Mouse (Mus musculus) MEL (cell line): ENCODE measurements at regions not wholly inside any gene's neighbourhood (a gene's known extent, or its start where the extent isn't known, plus 50 kb on each side); places are given as distances from the start of the nearest gene placed in this dataset.

Experiments used
- DNase-seq: peaks from one replicate; pipeline ENCODE4 v3.0.0; 2011; ENCODE audit warnings: low read depth, low spot score
- H3K27ac ChIP-seq: 2 replicates; pipeline ENCODE4 v1.5.1; 2012; ENCODE audit warnings: low read depth, mild to moderate bottlenecking, control low read depth, low read length, moderate library complexity; ENCODE audit not compliant: control insufficient read depth
- H3K27me3 ChIP-seq, 2 experiments: fragments of 150-350 bp in 1 of 2; sonication (generic) in 1 of 2; 2 replicates each; pipeline ENCODE4 v1.6.1; 2012; ENCODE audit warnings: low read length in 2 of 2, mild to moderate bottlenecking in 2 of 2, improper control_type of control experiment in 1 of 2, moderate library complexity in 1 of 2; ENCODE audit not compliant: insufficient read depth in 2 of 2, control insufficient read depth in 1 of 2
- H3K36me3 ChIP-seq, 2 experiments: 2 replicates each; pipeline ENCODE4 v1.6.1; 2012 to 2014; ENCODE audit warnings: low read length in 2 of 2, improper control_type of control experiment in 1 of 2, inconsistent platforms in 1 of 2, mild to moderate bottlenecking in 1 of 2; ENCODE audit not compliant: insufficient read depth in 2 of 2, control insufficient read depth in 1 of 2
- H3K4me1 ChIP-seq, 2 experiments: fragments of 150-350 bp in 1 of 2; sonication (generic) in 1 of 2; 2 replicates each; pipeline ENCODE4 v1.6.1; 2012; ENCODE audit warnings: low read length in 2 of 2, improper control_type of control experiment in 1 of 2, mild to moderate bottlenecking in 1 of 2; ENCODE audit not compliant: insufficient read depth in 2 of 2, control insufficient read depth in 1 of 2
- H3K4me3 ChIP-seq, 2 experiments: fragments of 150-350 bp in 1 of 2; sonication (generic) in 1 of 2; 2 replicates each; pipeline ENCODE4 v1.5.1; 2012; ENCODE audit warnings: low read depth in 2 of 2, low read length in 2 of 2, mild to moderate bottlenecking in 2 of 2, moderate library complexity in 2 of 2, control low read depth in 1 of 2, improper control_type of control experiment in 1 of 2; ENCODE audit not compliant: control insufficient read depth in 1 of 2, insufficient read depth in 1 of 2
- H3K79me2 ChIP-seq: 2 replicates; pipeline ENCODE4 v1.6.1; 2012; ENCODE audit warnings: mild to moderate bottlenecking, low read length, moderate library complexity; ENCODE audit not compliant: control insufficient read depth, poor library complexity, insufficient read depth
- H3K9ac ChIP-seq: 2 replicates; pipeline ENCODE4 v1.6.1; 2012; ENCODE audit warnings: low read depth, mild to moderate bottlenecking, control low read depth, low read length, moderate library complexity; ENCODE audit not compliant: control insufficient read depth, poor library complexity, severe bottlenecking
- H3K9me3 ChIP-seq: fragments of 150-350 bp; sonication (generic); replicated peaks from 2 replicates; pipeline ENCODE4 v1.6.1; 2012; ENCODE audit warnings: mild to moderate bottlenecking, low read length, improper control_type of control experiment, moderate library complexity; ENCODE audit not compliant: insufficient read depth
- CTCF ChIP-seq, 3 experiments: IDR thresholded peaks in 2 of 3; conservative IDR thresholded peaks in 1 of 3; 2 replicates each; pipeline ENCODE4 v1.5.1; 2011 to 2012; ENCODE audit warnings: low read length in 3 of 3, low read depth in 2 of 3, mild to moderate bottlenecking in 2 of 3, improper control_type of control experiment in 1 of 3, inconsistent platforms in 1 of 3, mixed read lengths in 1 of 3, moderate library complexity in 1 of 3; ENCODE audit not compliant: control insufficient read depth in 1 of 3, insufficient read depth in 1 of 3, poor library complexity in 1 of 3, severe bottlenecking in 1 of 3
- GATA1 ChIP-seq: IDR thresholded peaks from 2 replicates; pipeline ENCODE4 v1.6.1; 2011; ENCODE audit warnings: low read depth, low read length, improper control_type of control experiment
- JUND ChIP-seq: IDR thresholded peaks from 2 replicates; pipeline ENCODE4 v1.6.1; 2011; ENCODE audit warnings: low read depth, mild to moderate bottlenecking, improper control_type of control experiment, low read length
- MAFK ChIP-seq: IDR thresholded peaks from 2 replicates; pipeline ENCODE4 v1.6.1; 2011; ENCODE audit warnings: low read depth, mild to moderate bottlenecking, low read length, improper control_type of control experiment, borderline replicate concordance
- MAZ ChIP-seq: IDR thresholded peaks from 2 replicates; pipeline ENCODE4 v1.6.1; 2012; ENCODE audit warnings: low read depth, mild to moderate bottlenecking, inconsistent platforms, low read length, improper control_type of control experiment
- MYB ChIP-seq: IDR thresholded peaks from 2 replicates; pipeline ENCODE4 v1.6.1; 2011; ENCODE audit warnings: mild to moderate bottlenecking, low read depth, low read length, improper control_type of control experiment
- NRF1 ChIP-seq: IDR thresholded peaks from 2 replicates; pipeline ENCODE4 v1.6.1; 2014; ENCODE audit warnings: low read depth, mild to moderate bottlenecking, inconsistent platforms, low read length, improper control_type of control experiment, moderate library complexity; ENCODE audit not compliant: poor library complexity, insufficient read depth, severe bottlenecking
- RAD21 ChIP-seq: IDR thresholded peaks from 2 replicates; pipeline ENCODE4 v1.6.1; 2011; ENCODE audit warnings: mild to moderate bottlenecking, low read depth, low read length, improper control_type of control experiment
- RCOR1 ChIP-seq: IDR thresholded peaks from 2 replicates; pipeline ENCODE4 v1.6.1; 2012; ENCODE audit warnings: low read depth, mild to moderate bottlenecking, inconsistent platforms, low read length, improper control_type of control experiment
- SIN3A ChIP-seq: IDR thresholded peaks from 2 replicates; pipeline ENCODE4 v1.6.1; 2012; ENCODE audit warnings: low read length, improper control_type of control experiment, inconsistent platforms
- SMC3 ChIP-seq: IDR thresholded peaks from 2 replicates; pipeline ENCODE4 v1.6.1; 2011; ENCODE audit warnings: low read depth, low read length, improper control_type of control experiment
- UBTF ChIP-seq: IDR thresholded peaks from 2 replicates; pipeline ENCODE4 v1.6.1; 2012; ENCODE audit warnings: low read depth, mild to moderate bottlenecking, inconsistent platforms, low read length, improper control_type of control experiment, moderate library complexity, borderline replicate concordance; ENCODE audit not compliant: insufficient read depth
- USF2 ChIP-seq, 2 experiments: IDR thresholded peaks; 2 replicates each; pipeline ENCODE4 v1.6.1; 2011 to 2012; ENCODE audit warnings: improper control_type of control experiment in 2 of 2, low read length in 2 of 2, borderline replicate concordance in 1 of 2, inconsistent platforms in 1 of 2, low read depth in 1 of 2, mild to moderate bottlenecking in 1 of 2; ENCODE audit not compliant: insufficient read depth in 1 of 2
- ZKSCAN1 ChIP-seq: IDR thresholded peaks from 2 replicates; pipeline ENCODE4 v1.6.1; 2012; ENCODE audit warnings: low read depth, mild to moderate bottlenecking, inconsistent platforms, low read length, improper control_type of control experiment, moderate library complexity

- H3K9me3 ChIP-seq, result no peaks in the 10 kb centered on the region
- no peaks in the 10 kb centered on the region for H3K36me3 ChIP-seq
- H3K9ac ChIP-seq, result no peak overlapping the region
- TF ChIP-seq GATA1 (no peak), SIN3A (no peak), RAD21 (peak; percentile 26), MYB (no peak), RCOR1 (no peak), CTCF (IDR thresholded peaks at IDR 0.05 in 2 of 3, conservative IDR thresholded peaks at IDR 0.05 in 1 of 3; ENCODE audit: control insufficient read depth in 1 of 3, insufficient read depth in 1 of 3, low read depth in 2 of 3, low read length in 3 of 3, poor library complexity in 1 of 3, severe bottlenecking in 1 of 3) (peak in 1 of 3 experiments; percentile 12; a peak in 1 of 6 replicates), SMC3 (no peak)
- TF ChIP-seq, all 39 proteins: peak for 2
- H3K27ac ChIP-seq, result no peak overlapping the region
- H3K4me1 ChIP-seq, result no peaks in the 10 kb centered on the region
- no peaks in the 10 kb centered on the region for H3K79me2 ChIP-seq
- no peak overlapping the region for H3K4me3 ChIP-seq
- no peaks in the 10 kb centered on the region for H3K27me3 ChIP-seq
- DNase-seq, result peak; percentile 3
These were observed 209.6 kb downstream of the Gm765 start for GRCm38 (mm10) chr6:98132931-98133330.

GRCm38 (mm10) chr6:98125434-98125833 is 217.1 kb downstream of the Gm765 start:
- TF ChIP-seq GATA1 (no peak), ZKSCAN1 (no peak), CTCF (IDR thresholded peaks at IDR 0.05 in 2 of 3, conservative IDR thresholded peaks at IDR 0.05 in 1 of 3; ENCODE audit: control insufficient read depth in 1 of 3, insufficient read depth in 1 of 3, low read depth in 2 of 3, low read length in 3 of 3, poor library complexity in 1 of 3, severe bottlenecking in 1 of 3) (no peak), USF2 (IDR thresholded peaks at IDR 0.05; ENCODE audit: borderline replicate concordance in 1 of 2, insufficient read depth in 1 of 2, low read depth in 1 of 2, low read length in 2 of 2) (no peak), SMC3 (no peak), NRF1 (no peak), UBTF (no peak), MAFK (no peak), MAZ (no peak), JUND (no peak)
- Histone ChIP-seq H3K27ac (no peak overlapping the region), H3K79me2 (no peaks in the 10 kb centered on the region), H3K27me3 (no peaks in the 10 kb centered on the region), H3K4me1 (no peaks in the 10 kb centered on the region), H3K36me3 (no peaks in the 10 kb centered on the region), H3K9ac (no peak overlapping the region), H3K4me3 (no peak overlapping the region), H3K9me3 (no peaks in the 10 kb centered on the region)
- DNase-seq, result no peak
